Mouse (Mus musculus) heart, postnatal 36 days (tissue): ENCODE measurements at regions not wholly inside any gene's neighbourhood (a gene's known extent, or its start where the extent isn't known, plus 50 kb on each side); places are given as distances from the start of the nearest gene placed in this dataset.
"Not testable (repeated sequence)": the region's sequence is repeated elsewhere in the genome, so short reads cannot be mapped to it uniquely, and the experiment has no call there.

Experiments used
- DNase-seq, 2 experiments: peaks; one replicate each; pipeline ENCODE4 v3.0.0; 2021 to 2022
- intact Hi-C: fragments of 180-260 bp; cut with DNase I; formaldehyde crosslinking; loops from one replicate; pipeline ENCODE4 v1.15.1; 2025

DNA sequence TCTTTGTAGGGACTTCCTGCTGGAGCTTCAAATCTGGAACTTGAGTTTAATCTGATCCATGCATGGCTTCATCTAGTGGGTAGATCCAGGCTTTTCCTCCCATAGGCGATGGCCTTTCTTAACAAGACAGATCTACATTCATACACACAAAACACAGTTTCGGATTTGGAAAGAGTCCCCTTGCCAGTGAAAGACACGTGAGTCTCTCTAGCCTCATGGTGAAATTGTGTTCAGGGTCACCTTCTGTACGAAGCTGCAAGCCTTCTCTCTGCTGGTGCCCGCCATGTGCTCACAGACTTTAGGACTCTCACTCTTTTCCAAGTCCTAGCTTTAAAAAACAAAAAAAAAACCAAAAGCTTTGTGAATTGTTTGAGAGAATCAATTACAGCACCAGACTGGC is 51.4 kb upstream of the Dlx2 start:
- intact Hi-C loops: loop anchor here (10.0 kb wide), 1 partner anchor 357 kb away; no protein-coding TSS in a partner anchor
- DNase-seq: no peak

DNA sequence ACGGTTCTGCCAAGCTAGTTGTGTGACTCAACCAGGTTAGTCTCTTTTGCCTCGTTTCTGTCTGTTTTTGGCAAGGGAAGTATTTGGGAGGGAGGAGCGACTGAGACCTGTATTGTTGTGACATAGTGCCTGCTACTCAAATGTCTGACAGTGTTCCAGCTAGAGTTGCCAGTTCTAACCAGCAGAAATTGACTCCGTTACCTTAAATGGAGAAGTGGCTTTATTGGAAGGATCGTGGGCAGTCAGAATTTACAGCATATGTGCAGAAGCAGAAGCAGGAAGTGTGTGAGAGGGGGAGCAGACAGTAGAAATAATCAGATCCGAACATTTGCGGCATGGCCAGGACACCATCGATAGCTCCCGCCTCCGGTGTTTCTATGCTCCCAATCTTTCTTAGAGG is 51.8 kb upstream of the Dlx2 start:
- intact Hi-C loops: loop anchor here (10.0 kb wide), 1 partner anchor 356 kb away; no protein-coding TSS in a partner anchor
- DNase-seq: no peak

DNA sequence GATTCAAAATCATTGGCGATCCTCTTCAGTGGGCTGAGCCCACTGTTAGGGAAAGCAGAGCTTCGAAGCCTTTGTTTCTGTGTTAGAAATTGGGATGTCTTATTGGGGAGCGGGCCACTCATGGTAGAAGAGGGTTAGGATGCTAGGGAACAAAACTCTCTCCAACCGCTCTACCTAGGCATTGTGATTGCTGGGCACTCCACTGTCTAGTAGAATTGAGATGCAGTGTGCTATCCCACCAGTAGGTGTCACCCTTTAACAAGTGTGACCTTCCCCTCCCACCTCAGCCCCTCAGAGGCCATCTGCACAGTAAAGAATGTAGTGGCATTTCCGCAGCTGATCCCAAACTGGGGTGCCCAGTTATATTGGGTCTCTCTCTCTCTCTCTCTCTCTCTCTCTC is 52.2 kb upstream of the Dlx2 start:
- peak; percentile 78 to 83 for DNase-seq
- intact Hi-C loops: loop anchor here (1.0 to 10.0 kb wide), 3 partner anchors 214 to 356 kb away; no protein-coding TSS in a partner anchor

DNA sequence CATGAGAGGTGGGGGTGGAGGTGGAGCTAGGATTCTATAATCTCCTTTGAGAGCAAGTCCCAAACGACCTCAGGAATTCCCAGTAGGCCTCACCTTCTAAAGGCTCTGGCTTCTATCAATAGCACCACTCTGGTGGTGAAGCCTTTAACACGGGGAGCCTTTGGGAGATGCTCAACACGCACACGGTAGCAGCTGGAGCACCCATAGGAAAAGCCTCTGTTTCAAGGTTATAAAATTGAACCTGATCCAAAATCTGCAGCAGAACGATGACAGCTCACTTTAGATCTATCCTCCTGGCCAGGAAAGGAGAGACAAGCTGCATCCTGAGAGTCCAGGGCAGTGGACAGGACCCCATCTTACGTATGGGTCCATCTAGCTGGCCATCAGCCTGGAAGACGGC is 53.7 kb upstream of the Dlx2 start:
- no peak for DNase-seq
- intact Hi-C loops: loop anchor here (5.0 kb wide), 1 partner anchor 122 kb away; no protein-coding TSS in a partner anchor

DNA sequence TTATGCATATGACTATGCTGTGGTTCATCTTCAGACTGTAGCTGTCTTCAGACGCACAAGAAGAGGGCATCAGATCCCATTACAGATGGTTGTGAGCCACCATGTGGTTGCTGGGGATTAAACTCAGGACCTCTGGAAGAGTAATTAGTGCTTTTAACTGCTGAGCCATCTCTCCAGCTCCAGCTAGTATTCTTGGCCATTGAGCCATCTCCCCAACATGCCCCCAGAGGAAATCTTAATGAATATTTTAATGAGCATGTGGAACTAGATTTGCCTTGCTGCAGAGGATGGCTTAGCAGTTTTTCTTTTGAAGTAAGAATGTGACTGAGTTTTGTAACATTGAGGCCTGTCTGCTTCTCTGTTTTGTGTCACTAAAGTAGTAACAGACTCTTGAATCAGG is 54.4 kb upstream of the Dlx2 start:
- intact Hi-C loops: loop anchor here (5.0 kb wide), 1 partner anchor 121 kb away; no protein-coding TSS in a partner anchor
- no peak for DNase-seq

DNA sequence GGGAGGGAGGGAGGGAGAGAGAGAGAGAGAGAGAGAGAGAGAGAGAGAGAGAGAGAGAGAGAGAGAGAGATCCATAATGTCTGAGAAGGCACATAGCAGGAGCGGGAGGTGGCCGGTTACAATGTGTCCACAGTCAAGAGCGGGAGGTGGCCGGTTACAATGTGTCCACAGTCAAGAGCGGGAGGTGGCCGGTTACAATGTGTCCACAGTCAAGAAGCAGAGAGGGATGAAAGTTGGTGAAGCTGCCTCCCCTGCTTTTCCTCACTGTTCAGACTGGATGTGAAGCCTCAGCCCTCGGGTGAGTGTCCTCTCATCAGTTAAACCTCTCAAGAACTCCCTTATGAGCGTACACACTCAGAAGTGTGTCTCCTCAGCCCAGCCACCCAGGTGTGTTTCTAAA is 57.2 kb upstream of the Dlx2 start:
- DNase-seq: not testable (repeated sequence)
- intact Hi-C loops: loop anchor here (5.0 kb wide), 1 partner anchor 119 kb away; no protein-coding TSS in a partner anchor

DNA sequence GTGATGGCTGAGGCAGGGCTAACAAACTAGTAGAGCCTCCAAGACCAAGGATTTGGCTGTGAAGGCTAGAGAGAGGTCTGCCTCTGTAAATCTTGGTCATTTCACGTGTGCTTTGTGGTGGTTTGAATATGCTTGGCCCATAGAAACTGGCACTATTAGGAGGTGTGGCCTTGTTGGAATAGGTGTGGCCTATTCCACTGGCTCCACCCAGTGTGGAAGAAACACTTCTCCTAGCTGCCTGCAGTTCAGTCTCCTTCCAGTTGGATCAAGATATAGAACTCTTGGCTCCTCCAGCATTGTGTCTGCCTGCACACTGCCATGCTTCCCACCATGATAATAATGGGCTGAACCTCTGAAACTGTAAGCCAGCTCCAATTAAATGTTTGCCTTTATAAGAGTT is 59.1 kb upstream of the Dlx2 start:
- no peak for DNase-seq
- intact Hi-C loops: no loop called here

DNA sequence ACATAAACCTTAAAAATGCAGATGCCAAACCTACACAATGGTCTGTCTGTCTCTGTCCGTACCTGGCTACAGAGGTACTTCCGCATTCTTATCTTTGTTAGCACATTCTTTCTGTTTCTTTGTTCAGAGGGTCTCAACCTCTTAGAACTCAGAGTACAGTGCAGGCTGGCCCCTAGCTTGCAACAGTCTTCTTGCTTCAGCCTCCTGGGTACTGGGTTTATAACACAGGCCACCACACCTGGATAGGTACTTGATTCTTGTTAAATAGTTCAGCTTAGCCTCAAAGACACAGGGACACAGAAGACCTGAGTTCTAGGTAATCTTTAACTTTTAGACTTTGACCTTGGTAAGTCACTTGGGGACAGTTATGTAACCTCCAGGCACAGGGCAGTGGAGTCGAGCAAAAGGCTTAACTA is 60.5 kb upstream of the Dlx2 start:
- intact Hi-C loops: no loop called here
- no peak for DNase-seq

DNA sequence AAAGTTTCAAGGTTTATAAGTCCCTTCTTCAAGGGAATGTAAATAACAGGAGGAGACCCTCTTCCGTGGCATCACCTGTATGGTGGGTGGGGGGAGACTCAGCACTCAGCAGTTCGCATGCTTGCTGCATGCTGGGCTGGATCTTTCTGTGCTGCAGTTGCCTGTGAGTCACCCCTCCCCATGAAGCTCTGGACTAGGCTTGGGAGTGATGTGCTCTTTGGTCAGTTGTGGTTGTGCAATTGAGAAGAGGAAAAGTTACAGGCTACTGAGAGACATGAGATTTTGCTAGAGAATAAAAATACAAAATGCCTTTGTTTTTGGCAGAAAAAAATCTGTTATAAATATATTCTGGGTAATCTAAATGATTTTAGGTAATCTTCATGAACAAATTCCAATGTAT is 66.7 kb upstream of the Dlx2 start:
- intact Hi-C loops: no loop called here
- no peak for DNase-seq

DNA sequence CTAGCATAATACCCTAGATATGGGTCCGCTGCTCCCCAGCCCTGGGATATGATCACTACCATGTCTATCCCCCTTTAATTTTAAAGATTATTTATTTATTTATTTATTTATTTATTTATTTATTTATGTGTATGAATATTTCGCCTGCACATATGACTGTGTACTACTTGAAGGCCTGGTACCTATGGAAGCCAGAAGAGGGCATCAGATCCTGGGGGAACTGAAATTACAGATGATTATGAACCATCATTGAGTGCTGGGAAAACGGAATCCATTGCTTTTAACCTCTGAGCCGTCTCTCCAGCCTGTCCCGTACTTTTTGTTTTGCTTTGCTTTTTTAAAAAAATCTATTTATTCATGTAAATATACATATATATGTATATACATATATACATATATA is 70.0 kb upstream of the Dlx2 start:
- no peak for DNase-seq
- intact Hi-C loops: loop anchor here (5.0 kb wide), 1 partner anchor 196 kb away; no protein-coding TSS in a partner anchor

DNA sequence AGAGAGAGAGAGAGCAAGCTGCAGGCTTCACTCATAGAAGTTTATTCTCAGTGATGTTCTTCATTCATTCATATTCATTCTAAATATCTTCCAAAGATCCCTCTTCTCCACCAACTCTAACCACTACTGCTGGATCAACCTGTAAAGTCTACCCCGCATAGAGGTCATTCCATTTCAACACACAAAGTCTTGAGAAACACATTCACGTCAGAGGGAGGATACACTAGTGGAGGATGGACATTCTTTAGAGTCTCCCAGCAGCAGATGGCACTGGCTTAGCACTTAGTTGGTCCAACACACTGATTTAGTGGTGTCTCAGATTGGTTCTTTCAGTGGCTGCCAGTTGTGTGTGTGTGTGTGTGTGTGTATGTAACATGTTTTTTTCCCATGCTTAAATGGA is 74.9 kb upstream of the Dlx2 start:
- intact Hi-C loops: no loop called here
- no peak for DNase-seq

DNA sequence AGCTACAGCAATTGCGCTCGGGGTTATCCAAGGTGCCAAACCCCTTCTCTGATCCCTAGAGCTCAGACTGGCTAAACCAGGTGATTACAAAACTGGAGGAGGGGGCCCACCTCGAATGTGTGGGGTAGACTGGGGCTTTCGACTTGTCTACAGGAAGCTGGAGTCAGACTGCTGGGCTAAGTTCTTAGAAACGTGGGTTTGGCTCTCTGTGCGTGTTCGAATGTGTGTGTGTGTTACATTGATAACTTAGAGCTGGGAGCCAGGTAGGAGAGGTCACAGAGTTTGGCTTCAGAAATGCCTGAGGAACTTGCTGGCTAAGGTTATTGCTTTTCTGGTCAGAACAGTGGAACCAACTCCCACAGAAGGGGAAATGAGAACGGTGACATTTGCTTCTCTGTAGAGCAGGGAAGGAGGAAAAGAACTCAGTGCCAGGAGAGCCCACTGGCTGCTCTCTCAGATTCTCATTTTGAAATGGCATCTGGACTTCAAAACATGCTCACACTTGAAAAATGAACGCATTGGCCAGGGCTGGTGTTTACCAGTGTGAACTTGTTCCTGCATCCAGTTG is 76.1 kb upstream of the Dlx2 start:
- DNase-seq: no peak
- intact Hi-C loops: no loop called here

DNA sequence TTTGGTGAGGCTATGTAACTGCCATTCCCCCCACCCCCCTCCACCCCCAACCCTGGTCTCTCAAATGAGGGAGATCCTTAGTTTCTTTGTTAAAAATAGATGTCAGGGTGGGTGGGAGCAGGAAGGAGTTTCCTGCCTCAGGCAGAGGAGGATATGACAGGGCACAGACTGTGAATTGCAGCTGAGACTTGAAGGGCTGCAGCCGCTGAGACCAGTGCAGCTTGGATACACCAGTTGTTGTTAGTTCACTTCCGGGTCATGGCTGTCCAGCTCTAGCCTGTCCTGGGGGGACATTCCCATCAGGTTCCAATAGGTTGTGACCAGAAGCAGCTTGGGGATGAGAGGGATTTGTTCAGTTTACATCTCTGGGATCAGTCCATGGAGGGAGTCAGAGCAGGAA is 76.6 kb upstream of the Dlx2 start:
- intact Hi-C loops: no loop called here
- DNase-seq: peak in 1 of 2 experiments; percentile 12

DNA sequence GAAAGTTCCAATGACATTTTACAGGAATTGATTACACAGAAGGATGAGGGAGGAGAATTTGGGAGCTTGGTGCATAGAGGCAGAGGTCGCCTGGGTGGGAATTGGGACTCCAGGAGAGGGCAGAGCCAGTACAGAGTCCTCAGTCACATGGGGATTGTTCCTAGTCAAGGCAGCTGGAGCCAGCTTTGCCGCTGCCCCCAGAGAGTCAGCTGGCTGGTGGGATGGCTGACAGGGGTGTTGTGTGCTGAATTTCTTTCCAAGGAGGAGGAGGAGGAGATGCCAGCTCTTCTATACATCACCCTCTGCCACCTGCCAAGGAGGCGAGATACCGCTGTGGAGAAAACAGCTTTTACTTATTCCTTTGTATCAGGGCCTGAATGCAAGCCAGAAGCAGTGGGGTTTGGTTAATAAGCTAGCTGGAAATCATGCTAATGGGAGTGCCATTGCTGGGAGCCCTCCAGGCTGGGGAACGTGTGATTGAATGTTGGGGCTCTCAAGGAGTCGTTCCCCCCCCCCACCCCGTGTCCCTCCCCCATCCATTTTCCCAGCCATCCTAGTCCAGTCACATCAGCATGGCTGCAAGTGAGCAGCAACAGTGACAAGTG is 78.8 kb upstream of the Dlx2 start:
- intact Hi-C loops: no loop called here
- DNase-seq: no peak

DNA sequence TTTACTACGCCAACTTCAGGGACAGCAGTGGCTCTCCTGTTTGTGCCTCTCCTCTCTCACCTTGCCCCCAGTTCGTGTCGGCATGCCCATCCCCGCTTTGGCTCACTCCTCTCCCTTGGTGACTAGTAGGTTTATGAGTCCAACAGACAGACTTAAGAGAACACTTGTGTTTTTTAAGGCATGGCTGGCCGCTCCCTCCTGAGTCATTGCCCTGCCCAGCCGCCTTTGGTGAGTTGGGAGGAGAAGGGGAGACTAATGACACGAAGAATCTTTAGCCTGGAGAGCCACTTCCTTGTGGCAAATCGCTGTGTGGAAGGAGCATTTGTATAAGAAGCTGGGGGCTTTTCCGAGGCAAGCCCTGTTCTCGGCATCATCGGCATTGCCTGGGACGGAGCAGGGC is 79.8 kb upstream of the Dlx2 start:
- DNase-seq: no peak
- intact Hi-C loops: no loop called here

DNA sequence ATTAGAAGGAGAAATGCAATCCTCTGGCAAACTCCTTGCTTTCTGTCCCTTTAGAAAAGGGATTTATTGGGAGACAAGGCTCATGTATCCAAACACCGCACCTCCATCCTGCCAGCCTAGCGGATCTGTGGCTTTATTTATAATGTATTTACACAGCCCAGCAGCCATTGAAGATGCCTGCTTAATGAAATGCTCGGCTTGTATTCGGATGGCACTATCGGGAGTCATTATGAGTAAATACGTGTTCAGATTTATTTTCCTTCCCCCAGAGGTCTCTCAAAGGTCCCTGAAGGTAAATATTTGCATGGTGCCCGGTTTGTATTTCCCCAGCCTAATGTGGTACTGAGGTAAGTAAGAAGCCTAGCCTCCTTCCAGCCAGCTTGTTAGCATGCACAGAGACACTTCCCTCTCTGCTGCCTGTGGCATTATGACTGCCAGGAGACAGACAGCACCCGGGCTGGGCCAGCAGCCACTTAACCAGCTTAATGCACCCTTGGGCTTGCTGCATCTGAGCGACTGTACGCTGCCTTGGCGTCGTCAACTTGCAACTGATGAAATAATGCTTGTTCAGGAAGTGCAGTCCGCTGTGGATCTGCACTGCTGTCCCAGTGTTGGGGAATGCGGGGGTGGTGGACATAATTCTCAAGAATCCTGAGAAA is 80.7 kb upstream of the Dlx2 start:
- DNase-seq: no peak
- intact Hi-C loops: no loop called here

DNA sequence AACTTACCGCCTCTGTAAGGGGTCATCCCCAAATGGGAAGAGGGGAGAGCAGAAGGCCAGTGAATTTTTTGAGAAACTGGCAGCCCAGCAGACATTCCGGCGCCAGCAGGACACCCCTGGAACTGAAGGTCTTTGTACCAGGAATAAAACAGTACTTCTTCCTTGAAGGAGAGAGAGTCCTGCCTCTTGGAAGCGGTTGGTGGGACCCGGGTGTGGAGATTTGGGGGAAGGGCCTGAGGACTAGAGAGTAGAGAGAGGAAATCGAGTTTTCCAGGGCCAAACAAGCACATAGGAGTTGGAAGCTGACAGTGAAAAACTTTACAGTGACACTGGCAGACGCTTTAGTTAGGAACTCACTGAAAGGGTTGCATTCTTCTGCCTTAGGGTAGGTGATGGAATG is 82.3 kb upstream of the Dlx2 start:
- no peak for DNase-seq
- intact Hi-C loops: no loop called here

DNA sequence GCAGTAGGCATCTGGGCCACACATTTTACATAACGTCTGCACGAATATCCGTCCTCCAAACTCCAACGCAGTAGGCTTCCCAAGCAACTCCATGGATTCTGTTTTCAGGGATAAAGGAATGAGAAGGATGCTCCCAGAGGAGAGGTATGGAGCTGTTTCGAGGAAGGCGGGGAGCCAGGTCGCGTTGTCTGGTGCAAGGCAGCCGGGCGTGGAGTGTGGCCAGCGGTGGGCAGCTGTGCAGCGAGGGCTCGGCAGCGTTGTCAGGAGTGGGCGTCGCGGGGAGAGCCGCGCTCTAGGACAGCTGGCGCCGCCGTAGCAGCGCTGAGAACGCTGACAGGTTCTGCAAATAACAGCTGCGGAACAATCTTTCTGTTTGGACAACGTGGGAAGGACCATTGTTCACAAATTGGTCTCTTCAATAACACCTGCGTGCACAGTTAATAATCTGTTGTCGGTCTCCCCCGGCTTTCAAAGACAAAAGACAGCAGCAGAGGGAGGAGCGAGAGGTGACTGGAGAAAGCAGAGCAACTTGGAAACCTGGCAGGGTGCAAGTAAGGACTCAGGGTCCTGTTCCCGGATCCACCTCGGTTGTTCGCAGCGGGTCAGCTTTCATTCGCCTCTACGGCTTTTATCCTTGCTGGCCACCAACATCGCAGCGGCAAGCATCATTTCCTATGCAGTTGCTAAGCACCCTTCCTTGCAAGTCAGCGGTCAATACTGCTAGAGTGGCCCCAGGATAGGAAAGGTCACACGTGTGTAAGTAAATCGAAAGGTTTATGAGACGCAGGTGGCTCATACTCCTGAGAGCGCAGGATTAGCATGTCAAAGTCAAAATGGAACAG is 83.0 kb upstream of the Dlx2 start:
- intact Hi-C loops: no loop called here
- peak; percentile 12 to 21 for DNase-seq

DNA sequence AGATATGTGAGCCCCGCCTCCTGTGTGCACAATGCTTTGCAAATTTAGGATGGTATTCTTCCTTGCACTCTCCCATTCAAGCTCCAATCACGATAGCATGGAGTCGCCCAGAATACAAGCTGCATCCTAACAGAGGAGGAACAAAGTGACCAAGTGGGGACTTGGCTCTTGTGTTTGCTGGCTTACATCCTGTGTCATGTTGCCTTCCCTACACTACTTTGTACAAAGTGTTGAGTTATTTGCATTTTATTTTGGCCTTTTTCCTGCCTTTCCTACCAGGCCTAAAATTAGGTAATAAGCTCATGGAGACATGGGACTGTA is 83.5 kb upstream of the Dlx2 start:
- intact Hi-C loops: no loop called here
- no peak for DNase-seq

DNA sequence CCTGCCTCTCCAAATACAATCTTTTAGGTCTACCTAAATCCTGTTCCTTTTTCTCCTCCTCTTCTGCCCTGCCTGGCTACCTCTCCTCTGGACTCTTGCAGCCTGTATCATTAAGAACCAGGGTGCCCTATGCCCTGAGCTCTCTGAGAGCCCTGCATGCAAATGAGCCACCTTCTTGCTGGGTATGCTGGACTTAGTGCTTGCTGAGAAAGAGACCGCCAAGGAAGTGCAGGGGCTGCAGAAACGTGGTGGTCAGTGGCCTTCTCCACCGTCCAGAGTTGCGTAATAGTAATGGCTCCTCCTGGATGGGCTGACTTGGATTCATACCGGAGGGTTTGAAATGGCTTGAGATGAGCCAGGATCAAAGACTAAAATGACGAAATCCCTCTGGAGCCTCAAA is 86.9 kb upstream of the Dlx2 start:
- intact Hi-C loops: no loop called here
- DNase-seq: no peak

DNA sequence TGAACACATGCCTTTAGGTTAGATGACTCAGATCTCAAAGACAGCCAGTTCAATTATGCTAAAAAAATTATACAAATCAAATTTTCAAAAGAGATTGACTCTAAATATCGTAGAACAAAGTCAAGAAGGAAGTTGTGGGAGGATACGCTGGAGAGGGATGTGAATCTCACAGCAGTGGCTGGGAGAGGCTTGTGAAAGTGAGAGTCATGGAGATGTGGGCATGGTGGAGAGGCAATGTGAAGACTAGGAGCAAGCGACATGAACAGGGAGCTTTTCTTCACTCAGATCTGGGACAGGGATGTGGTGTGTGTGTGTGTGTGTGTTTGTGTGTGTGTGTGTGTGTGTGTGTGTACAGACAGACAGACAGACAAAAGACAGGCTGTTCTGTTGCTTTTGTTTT is 87.9 kb upstream of the Dlx2 start:
- DNase-seq: no peak
- intact Hi-C loops: no loop called here
